Mouse (Mus musculus): Measurements from ENCODE around the gene Slc44a2.

Gene Slc44a2

DNA sequence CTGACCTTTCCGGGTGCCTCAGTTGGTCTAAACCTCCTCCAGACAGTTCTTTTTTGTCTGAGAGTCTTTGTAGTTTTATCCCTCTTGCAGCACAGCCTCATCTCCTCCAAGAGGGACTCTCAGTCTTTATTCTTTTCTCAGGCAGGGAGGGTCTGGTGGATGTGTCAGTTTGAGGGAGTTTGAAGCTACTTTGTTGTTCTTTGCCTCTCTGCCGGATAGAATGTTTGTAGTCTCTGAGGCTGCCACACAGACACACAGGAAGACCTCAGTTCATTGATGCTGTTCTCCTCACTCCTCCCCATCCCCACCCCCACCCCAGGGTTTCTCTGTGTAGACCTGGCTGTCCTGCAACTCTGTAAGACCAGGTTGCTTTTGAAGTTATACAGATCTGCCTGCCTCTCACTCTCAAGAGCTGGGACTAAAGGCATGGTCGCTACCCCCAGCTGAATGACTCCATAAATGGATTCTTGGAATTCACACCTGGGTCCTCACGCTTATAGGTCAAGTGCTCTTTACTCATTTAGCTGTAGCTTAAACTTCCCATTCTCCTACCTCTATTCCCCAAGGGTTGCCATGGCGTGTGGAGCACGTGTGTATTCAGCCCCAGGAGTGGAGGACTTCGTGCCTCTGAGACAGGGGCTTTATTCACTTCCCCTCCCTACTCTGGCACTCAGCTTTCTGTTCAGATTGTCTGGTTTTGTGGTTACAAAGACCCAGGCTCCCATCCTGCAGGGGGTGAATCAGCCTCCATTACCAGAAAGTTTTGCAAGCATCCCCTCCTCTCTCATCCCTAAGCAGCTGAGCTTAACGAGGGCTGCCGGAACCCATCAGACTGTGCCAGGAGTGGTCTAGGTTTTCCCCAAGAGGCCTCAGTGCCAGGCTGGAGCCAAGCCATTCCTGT, 11.9 kb downstream of the Slc44a2 start:
- in situ Hi-C loops (cut with MboI; ENCODE audit: low sequenced_read_pairs) = no loop called here

GRCm38 (mm10) chr9:21333523-21333922, 13.0 kb downstream of the Slc44a2 start:
- in situ Hi-C loops (cut with MboI; ENCODE audit: low sequenced_read_pairs) = no loop called here

DNA sequence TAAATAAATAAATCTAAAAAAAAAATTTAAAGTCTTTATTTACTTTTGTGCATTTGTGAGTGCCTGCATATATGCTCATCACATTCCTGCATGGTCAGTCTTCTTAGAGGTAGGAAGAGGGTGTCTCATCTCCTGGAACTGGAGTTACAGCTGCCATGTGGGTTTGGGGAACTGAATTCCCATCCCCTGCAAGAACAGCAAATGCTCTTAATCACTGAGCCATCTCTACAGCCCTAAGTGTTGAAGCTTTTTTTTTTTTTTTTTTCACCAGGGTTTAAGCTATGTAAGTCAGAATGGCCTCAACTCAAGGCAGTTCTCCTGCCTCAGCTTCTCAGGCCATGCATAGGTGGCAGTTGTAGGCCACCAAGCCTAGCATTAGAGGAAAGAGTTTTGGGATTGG, 14.2 kb downstream of the Slc44a2 start:
- in situ Hi-C loops (cut with MboI; ENCODE audit: low sequenced_read_pairs) = no loop called here

DNA sequence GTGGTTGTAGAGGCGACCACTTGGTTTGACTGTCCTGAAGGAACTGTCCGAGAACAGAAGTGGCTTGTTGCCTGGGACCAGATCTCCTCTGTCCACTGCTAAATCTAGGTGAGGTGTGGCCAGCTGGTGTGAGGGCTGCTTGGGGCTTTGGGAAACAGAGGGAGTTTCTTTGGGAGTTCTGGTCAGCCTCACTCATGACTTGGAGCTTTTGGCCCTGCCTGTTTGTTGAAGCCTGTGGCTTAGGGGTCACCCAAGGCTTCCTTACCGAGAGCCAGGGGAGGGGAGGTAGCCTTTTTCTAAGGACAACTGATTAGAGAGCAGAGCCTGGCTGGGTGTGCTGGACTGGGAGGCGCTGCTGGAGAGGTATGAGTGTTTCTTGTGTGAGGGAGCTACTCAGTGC, 14.9 kb downstream of the Slc44a2 start:
- in situ Hi-C loops (cut with MboI; ENCODE audit: low sequenced_read_pairs) = no loop called here

GRCm38 (mm10) chr9:21336491-21336890, 16.0 kb downstream of the Slc44a2 start:
- in situ Hi-C loops (cut with MboI; ENCODE audit: low sequenced_read_pairs) = no loop called here

GRCm38 (mm10) chr9:21337652-21338051, 17.2 kb downstream of the Slc44a2 start:
- in situ Hi-C loops (cut with MboI; ENCODE audit: low sequenced_read_pairs) = no loop called here

GRCm38 (mm10) chr9:21340411-21340810, 19.9 kb downstream of the Slc44a2 start:
- in situ Hi-C loops (cut with MboI; ENCODE audit: low sequenced_read_pairs) = no loop called here

DNA sequence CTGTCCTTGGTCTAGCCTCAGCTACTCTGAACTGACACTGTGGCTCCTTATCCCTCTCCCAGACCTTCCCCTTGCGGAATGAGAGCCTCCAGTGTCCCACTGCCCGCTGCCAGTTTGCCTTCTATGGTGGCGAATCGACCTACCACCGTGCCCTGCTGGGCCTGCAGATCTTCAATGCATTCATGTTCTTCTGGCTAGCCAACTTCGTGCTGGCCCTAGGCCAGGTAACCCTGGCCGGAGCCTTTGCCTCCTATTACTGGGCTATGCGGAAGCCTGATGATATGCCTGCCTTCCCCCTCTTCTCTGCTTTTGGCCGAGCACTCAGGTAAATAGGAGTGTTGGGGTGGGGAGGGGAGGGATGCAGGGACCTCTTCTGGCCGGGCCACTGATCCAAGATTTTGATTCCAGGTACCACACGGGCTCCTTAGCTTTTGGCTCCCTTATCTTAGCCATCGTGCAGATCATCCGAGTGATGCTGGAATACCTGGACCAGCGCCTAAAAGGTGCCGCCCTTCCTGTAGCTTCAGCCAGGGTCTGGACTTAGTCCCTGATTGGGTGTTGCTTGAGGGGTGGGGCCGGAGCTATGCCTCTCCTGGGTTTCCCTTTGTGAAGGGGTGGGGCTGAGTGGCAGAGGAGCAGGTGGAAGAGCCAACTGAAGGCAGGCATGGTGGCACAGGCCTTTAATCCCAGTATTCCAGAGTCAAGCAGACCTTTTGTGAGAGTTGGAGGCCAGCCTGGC, 26.3 kb downstream of the Slc44a2 start:
- in situ Hi-C loops (cut with MboI; ENCODE audit: low sequenced_read_pairs) = no loop called here

- in situ Hi-C loops (cut with MboI; ENCODE audit: low sequenced_read_pairs) = no loop called here
Measured at GRCm38 (mm10) chr9:21348152-21348551, 27.7 kb downstream of the Slc44a2 start.

- in situ Hi-C loops (cut with MboI; ENCODE audit: low sequenced_read_pairs) = loop anchor here (5.0 kb wide), 1 partner anchor 34 kb away; no protein-coding TSS in a partner anchor
Measured at GRCm38 (mm10) chr9:21351178-21351577, 30.7 kb downstream of the Slc44a2 start.

GRCm38 (mm10) chr9:21351702-21352377, 31.3 kb downstream of the Slc44a2 start:
- in situ Hi-C loops (cut with MboI; ENCODE audit: low sequenced_read_pairs) = loop anchor here (5.0 kb wide), 1 partner anchor 35 kb away; no protein-coding TSS in a partner anchor

DNA sequence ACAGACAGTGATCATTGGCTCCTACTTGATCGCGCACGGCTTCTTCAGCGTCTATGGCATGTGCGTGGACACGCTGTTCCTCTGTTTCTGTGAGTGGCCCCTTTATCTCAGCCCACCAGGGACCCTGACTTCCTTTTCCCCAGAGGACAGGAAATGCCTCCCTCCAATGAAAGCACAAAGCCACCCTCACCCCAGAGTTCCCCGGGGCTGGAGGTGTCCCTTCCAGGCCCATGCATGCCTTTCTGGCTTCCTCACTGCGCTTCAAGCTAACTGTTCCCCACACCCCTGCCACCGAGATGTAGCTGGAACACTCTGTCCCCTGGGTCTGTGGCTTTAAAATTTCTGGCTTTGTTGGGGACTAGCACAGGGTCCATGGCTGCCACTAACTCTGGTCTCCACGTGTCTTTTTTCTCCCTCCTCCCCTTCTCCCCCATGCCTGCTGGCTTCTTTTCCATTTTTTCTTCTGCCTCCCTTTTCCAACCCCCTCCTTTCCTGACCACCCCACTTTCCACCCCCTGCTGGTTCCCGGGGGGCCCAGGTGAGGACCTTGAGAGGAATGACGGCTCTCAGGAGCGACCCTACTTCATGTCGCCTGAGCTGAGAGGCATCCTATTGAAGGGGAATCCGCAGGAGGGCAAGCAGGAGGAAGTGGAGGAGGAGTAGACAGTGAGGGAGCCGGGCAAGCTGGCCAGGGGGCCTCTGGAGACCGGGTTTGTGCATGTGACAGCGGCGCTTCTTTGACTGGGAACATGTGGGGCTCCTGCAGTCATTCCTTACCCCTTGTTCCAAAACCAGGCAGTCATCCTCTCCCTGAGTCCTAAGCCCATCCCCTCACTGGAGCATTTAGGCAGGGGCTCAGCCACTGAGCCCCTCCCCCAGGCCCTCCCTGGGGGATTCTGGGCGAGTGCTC, 32.2 kb downstream of the Slc44a2 start:
- in situ Hi-C loops (cut with MboI; ENCODE audit: low sequenced_read_pairs) = loop anchor here (5.0 kb wide), 1 partner anchor 35 kb away; no protein-coding TSS in a partner anchor

DNA sequence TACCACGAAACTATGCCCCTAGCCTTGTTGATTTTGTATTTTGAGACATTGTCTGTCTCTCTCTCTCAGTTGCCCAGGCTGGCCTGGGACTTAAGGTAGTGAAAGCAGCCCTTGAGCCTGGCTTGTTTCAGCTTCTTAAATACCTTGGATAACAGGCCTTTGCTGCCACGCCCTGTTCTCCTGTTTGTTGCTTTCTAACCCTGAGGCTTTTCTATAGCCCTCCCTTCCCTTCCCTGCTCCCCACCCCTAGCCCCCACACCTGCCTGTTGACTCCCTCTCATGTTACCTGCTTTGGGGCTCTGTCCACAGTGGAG, 32.8 kb downstream of the Slc44a2 start:
- in situ Hi-C loops (cut with MboI; ENCODE audit: low sequenced_read_pairs) = loop anchor here (5.0 kb wide), 1 partner anchor 36 kb away; no protein-coding TSS in a partner anchor

DNA sequence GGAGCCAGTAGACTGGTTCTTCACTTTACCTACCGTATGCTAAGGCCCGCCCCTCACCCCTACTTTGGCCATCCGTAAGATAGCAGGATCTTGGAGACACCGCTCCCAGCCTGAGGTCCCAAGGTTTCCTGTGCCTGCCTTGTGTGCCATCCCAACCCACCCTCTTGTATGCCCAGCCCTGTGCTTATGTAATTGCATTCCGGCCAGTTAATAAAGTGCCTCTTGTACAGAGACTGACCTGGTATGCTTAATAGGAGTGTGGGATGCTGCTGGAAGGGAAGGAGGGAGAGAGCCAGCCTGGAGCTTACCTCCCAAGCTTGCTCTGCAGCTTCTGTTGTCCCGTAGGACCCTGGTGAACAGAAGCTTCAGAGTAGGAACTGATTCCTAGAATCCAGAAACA, 34.3 kb downstream of the Slc44a2 start:
- in situ Hi-C loops (cut with MboI; ENCODE audit: low sequenced_read_pairs) = loop anchor here (5.0 kb wide), 1 partner anchor 37 kb away; no protein-coding TSS in a partner anchor

GRCm38 (mm10) chr9:21356981-21357718, 36.7 kb downstream of the Slc44a2 start:
- in situ Hi-C loops (cut with MboI; ENCODE audit: low sequenced_read_pairs) = no loop called here

DNA sequence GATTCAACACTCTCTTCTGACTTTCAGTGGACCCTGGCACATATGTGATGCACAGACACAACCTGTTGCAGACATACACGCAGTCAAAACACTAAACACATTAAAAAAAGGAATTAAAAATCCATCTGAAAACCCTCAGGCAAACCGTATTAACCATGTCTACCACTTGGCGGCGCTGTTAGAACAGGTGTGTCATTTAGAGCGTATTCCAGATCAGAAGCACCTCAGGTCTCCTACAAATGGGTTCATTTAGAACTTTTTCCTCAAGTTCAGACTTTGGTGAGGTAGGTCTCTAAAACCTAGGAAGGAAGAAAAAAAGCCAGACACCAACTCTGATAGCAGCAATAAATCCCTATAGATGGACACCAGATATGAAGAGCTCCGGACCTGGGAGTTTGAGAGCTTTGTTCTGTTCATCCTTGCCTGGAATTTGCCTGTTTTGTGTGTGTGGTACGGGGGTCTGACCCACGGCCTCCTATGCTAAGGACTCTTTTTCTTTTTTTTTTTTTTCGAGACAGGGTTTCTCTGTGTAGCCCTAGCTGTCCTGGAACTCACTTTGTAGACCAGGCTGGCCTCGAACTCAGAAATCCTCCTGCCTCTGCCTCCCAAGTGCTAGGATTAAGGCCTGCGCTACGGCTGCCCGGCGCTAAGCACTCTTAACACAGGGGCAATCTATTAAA, 46.2 kb downstream of the Slc44a2 start:
- in situ Hi-C loops (cut with MboI; ENCODE audit: low sequenced_read_pairs) = no loop called here

DNA sequence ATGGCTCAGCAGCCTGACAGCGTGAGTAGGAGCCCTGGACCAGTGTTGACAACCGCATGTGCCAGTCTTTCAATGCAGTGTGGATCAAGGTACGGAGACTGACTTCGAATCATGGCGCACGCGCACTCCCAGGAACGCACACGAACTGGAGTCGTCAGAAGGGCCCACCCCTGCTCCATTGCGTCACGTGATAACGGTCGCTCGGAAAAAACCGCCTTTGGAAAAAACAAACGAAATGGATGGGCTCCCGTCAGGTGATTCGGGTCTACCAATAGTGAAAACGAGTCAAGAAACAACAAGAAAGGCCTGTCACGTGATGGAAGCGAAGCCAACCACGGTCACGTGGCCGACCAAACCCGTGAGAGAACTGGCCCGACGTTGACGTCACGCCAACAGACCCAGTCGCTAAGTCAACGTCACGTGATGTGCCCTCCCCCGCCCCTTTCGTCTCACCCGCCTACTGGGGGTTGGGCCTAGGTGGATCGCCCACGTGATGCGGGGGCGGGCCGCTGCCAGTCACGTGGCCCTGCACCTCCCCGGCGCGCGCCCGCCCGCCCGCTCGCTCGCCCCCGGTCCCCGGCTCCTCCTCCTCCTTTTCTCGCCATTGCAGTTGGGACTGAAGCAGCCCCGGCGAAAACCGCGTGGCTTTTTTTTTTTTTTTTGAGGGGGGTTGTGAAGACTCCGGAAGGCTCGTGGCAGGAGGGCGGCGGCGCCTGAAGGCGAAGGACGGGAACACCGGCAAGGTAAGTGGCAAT, 47.0 kb downstream of the Slc44a2 start, which contains the start of gene Ilf3:
Gene Ilf3 (plus strand): TSS at position 515 of the 755 bp plus-strand sequence.
- in situ Hi-C loops (cut with MboI; ENCODE audit: low sequenced_read_pairs) = no loop called here

DNA sequence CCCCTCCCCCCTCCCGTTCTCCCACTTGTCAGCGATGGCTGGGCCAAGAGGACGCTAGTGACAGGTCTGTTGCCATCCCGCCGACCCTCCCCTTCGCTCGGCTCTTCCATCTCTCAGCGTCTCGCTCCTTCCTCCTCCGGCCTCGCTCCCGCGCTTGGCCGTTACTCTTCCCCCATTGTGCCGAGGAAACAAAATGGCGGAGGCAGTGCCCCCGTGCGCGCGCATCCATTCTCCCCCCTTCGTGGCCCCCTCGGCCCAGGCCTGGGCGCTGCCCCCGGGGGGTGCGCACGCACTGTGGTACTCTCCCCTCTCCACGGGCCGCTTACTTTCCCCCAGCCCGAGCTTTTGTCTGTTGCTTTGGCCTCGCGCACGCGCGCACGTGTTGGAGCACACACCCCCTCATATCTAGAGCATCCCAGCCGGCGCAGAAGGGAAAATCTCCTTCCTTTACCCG, 47.7 kb downstream of the Slc44a2 start:
- in situ Hi-C loops (cut with MboI; ENCODE audit: low sequenced_read_pairs) = no loop called here

All from CH12F3 (cell line).